Mouse (Mus musculus): ENCODE measurements around the gene Alkbh5. TPM values are rescaled to one million over a fixed set of nuclear protein-coding genes. Genes with fewer than 3 reads are reported as not detected.
"Not testable (repeated sequence)": the region's sequence is repeated elsewhere in the genome, so short reads cannot be mapped to it uniquely, and the experiment has no call there.

Gene Alkbh5
- polyA plus RNA-seq, 1 experiment from 2014 or later: 33.8 TPM

- Histone ChIP-seq H3K9me3 (no peaks in the 10 kb centered on the region), H3K9ac (replicated peaks) (no peak overlapping the region), H3K27ac (replicated peaks) (no peak overlapping the region), H3K4me2 (replicated peaks) (no peak overlapping the region), H3K4me3 (no peak overlapping the region), H3K4me1 (peaks cover 6% of the 10 kb centered on the region), H3K27me3 (no peaks in the 10 kb centered on the region), H3K36me3 (peaks cover 61% of the 10 kb centered on the region)
- no peak for ATAC-seq (ENCODE audit: low FRiP score, low read depth)
- 90% methylated on average over 3 of the region's 3 CpGs for WGBS
Measured at GRCm38 (mm10) chr11:60548112-60548511, 11.9 kb downstream of the Alkbh5 start.

- Histone ChIP-seq H3K27ac (replicated peaks) (no peak overlapping the region), H3K36me3 (peaks cover 92% of the 10 kb centered on the region), H3K4me1 (no peaks in the 10 kb centered on the region), H3K9ac (replicated peaks) (no peak overlapping the region), H3K27me3 (no peaks in the 10 kb centered on the region), H3K9me3 (no peaks in the 10 kb centered on the region), H3K4me3 (no peak overlapping the region), H3K4me2 (replicated peaks) (no peak overlapping the region)
- no peak for ATAC-seq (ENCODE audit: low FRiP score, low read depth)
Measured at GRCm38 (mm10) chr11:60553091-60553490, 16.9 kb downstream of the Alkbh5 start.

- Histone ChIP-seq H3K4me1 (peaks cover 2% of the 10 kb centered on the region; the same call in 1 of the 2 replicates), H3K4me2 (replicated peaks) (no peak overlapping the region), H3K27ac (replicated peaks) (no peak overlapping the region), H3K9ac (replicated peaks) (no peak overlapping the region), H3K36me3 (peaks cover 53% of the 10 kb centered on the region), H3K4me3 (no peak overlapping the region), H3K9me3 (no peaks in the 10 kb centered on the region), H3K27me3 (no peaks in the 10 kb centered on the region)
- 92% methylated on average over 3 of the region's 3 CpGs for WGBS
- no peak for ATAC-seq (ENCODE audit: low FRiP score, low read depth)
Measured at GRCm38 (mm10) chr11:60557675-60558074, 21.5 kb downstream of the Alkbh5 start.

GRCm38 (mm10) chr11:60559342-60559741 lies 23.2 kb downstream of the Alkbh5 start:
- Histone ChIP-seq H3K36me3 (peaks cover 37% of the 10 kb centered on the region), H3K4me1 (peaks cover 2% of the 10 kb centered on the region; the same call in 1 of the 2 replicates), H3K9ac (replicated peaks) (no peak overlapping the region), H3K9me3 (no peaks in the 10 kb centered on the region), H3K4me3 (no peak overlapping the region), H3K4me2 (replicated peaks) (no peak overlapping the region), H3K27ac (replicated peaks) (no peak overlapping the region), H3K27me3 (no peaks in the 10 kb centered on the region)
- WGBS: 18% methylated on average over 3 of the region's 3 CpGs
- 0 out of 2 replicates have a peak, but pooled peaks have one; percentile 65 for ATAC-seq (ENCODE audit: low FRiP score, low read depth)

GRCm38 (mm10) chr11:60574006-60574405 lies 37.8 kb downstream of the Alkbh5 start:
- not testable (repeated sequence) for H3K27me3 ChIP-seq; H3K9ac ChIP-seq (replicated peaks); H3K9me3 ChIP-seq; H3K36me3 ChIP-seq; ATAC-seq (ENCODE audit: low FRiP score, low read depth); H3K27ac ChIP-seq (replicated peaks); H3K4me2 ChIP-seq (replicated peaks); H3K4me1 ChIP-seq; H3K4me3 ChIP-seq
- WGBS: 82% methylated on average over 11 of the region's 12 CpGs

Other genes starting within 250 kb of the Alkbh5 start
- 33.3 and 37.3 TPM in 2 replicates for gene Tom1l2, start 183.5 kb upstream of the Alkbh5 start, polyA plus RNA-seq (2016; fragmentation: Nextera tagmentation; extraction: Ambion mirVana)
- 2.5 and 2.7 TPM in 2 replicates for gene Drc3, start 183.1 kb upstream of the Alkbh5 start, polyA plus RNA-seq (2016; fragmentation: Nextera tagmentation; extraction: Ambion mirVana)
- gene Gid4, start 119.2 kb upstream of the Alkbh5 start, polyA plus RNA-seq (2016; fragmentation: Nextera tagmentation; extraction: Ambion mirVana): 32.4 and 36.1 TPM in 2 replicates
- gene Atpaf2, start 117.9 kb upstream of the Alkbh5 start, polyA plus RNA-seq (2016; fragmentation: Nextera tagmentation; extraction: Ambion mirVana): 33.9 and 36.8 TPM in 2 replicates
- gene Drg2, start 81.8 kb upstream of the Alkbh5 start, polyA plus RNA-seq (2016; fragmentation: Nextera tagmentation; extraction: Ambion mirVana): 94.6 and 103 TPM in 2 replicates
- gene Myo15, start 67.0 kb upstream of the Alkbh5 start, polyA plus RNA-seq (2016; fragmentation: Nextera tagmentation; extraction: Ambion mirVana): 0.03 and 0.11 TPM in 2 replicates
- gene Llgl1, start 163.3 kb downstream of the Alkbh5 start, polyA plus RNA-seq (2016; fragmentation: Nextera tagmentation; extraction: Ambion mirVana): 135 TPM in 2 replicates
- gene Flii, start 190.9 kb downstream of the Alkbh5 start, polyA plus RNA-seq (2016; fragmentation: Nextera tagmentation; extraction: Ambion mirVana): 76.1 and 76.9 TPM in 2 replicates
- 14.3 and 15.2 TPM in 2 replicates for gene Mief2, start 192.0 kb downstream of the Alkbh5 start, polyA plus RNA-seq (2016; fragmentation: Nextera tagmentation; extraction: Ambion mirVana)
- gene Top3a, start 241.0 kb downstream of the Alkbh5 start, polyA plus RNA-seq (2016; fragmentation: Nextera tagmentation; extraction: Ambion mirVana): 17.8 and 20.5 TPM in 2 replicates
- 11.3 and 11.6 TPM in 2 replicates for gene Smcr8, start 241.1 kb downstream of the Alkbh5 start, polyA plus RNA-seq (2016; fragmentation: Nextera tagmentation; extraction: Ambion mirVana)

All from midbrain, embryonic 12.5 days (tissue).